Mouse (Mus musculus) CH12.LX (cell line): ENCODE measurements around the gene Ptgr2. TPM values are rescaled to one million over a fixed set of nuclear protein-coding genes. Genes with fewer than 3 reads are reported as not detected.

Source experiments
- DNase-seq: peaks from one replicate; pipeline ENCODE4 v3.0.0-alpha.2; 2013; ENCODE audit errors: extremely low read depth
- H3K27ac ChIP-seq: 2 replicates; pipeline ENCODE4 v1.5.1; 2012; ENCODE audit warnings: low read depth, mild to moderate bottlenecking, control low read depth, moderate library complexity; ENCODE audit not compliant: insufficient read depth
- H3K27me3 ChIP-seq: replicated peaks from 2 replicates; pipeline ENCODE3; 2012; ENCODE audit warnings: inconsistent platforms
- H3K36me3 ChIP-seq, 2 experiments: replicated peaks in 1 of 2; 2 replicates each; pipeline versions ENCODE3 to v1.6.1; 2012; ENCODE audit warnings: inconsistent platforms in 1 of 2, low read length in 1 of 2, mild to moderate bottlenecking in 1 of 2, mixed read lengths in 1 of 2, moderate library complexity in 1 of 2; ENCODE audit not compliant: control insufficient read depth in 1 of 2, insufficient read depth in 1 of 2
- H3K4me1 ChIP-seq, 2 experiments: 2 replicates each; pipeline ENCODE4 v1.6.1; 2012; ENCODE audit warnings: inconsistent platforms in 1 of 2, moderate library complexity in 1 of 2; ENCODE audit not compliant: insufficient read depth in 2 of 2, control insufficient read depth in 1 of 2
- H3K4me2 ChIP-seq: 2 replicates; pipeline ENCODE4 v1.6.1; 2012; ENCODE audit warnings: low read depth, mild to moderate bottlenecking, control low read depth; ENCODE audit not compliant: poor library complexity, insufficient read depth, severe bottlenecking
- H3K4me3 ChIP-seq, 3 experiments: fragments of 150-350 bp in 1 of 3; sonication (generic) in 1 of 3; replicated peaks in 1 of 3; 2 replicates each; pipeline versions ENCODE3 to v1.5.1; 2011 to 2012; ENCODE audit warnings: low read depth in 2 of 3, low read length in 2 of 3, mild to moderate bottlenecking in 2 of 3, moderate library complexity in 2 of 3, control low read depth in 1 of 3, improper control_type of control experiment in 1 of 3, inconsistent platforms in 1 of 3, mixed read lengths in 1 of 3; ENCODE audit not compliant: poor library complexity in 1 of 3
- H3K79me2 ChIP-seq: replicated peaks from 2 replicates; pipeline ENCODE4 v1.6.1; 2012; ENCODE audit warnings: mild to moderate bottlenecking, moderate library complexity; ENCODE audit not compliant: control insufficient read depth, poor library complexity, insufficient read depth, severe bottlenecking; ENCODE audit errors: extremely low read depth
- H3K9ac ChIP-seq: 2 replicates; pipeline ENCODE4 v1.6.1; 2012; ENCODE audit warnings: low read depth, mild to moderate bottlenecking, control low read depth, moderate library complexity; ENCODE audit not compliant: insufficient read depth
- H3K9me3 ChIP-seq: replicated peaks from 2 replicates; pipeline ENCODE3; 2012; ENCODE audit warnings: low read length, inconsistent platforms, mixed read lengths
- BHLHE40 ChIP-seq: IDR thresholded peaks from 2 replicates; pipeline ENCODE4 v1.6.1; 2011; ENCODE audit warnings: mild to moderate bottlenecking, low read depth, low read length, improper control_type of control experiment
- CHD1 ChIP-seq: IDR thresholded peaks from 2 replicates; pipeline ENCODE4 v1.6.1; 2012; ENCODE audit warnings: low read depth, low read length, improper control_type of control experiment, inconsistent platforms
- CTCF ChIP-seq, 2 experiments: IDR thresholded peaks in 1 of 2; conservative IDR thresholded peaks in 1 of 2; 2 replicates each; pipeline ENCODE4 v1.5.1; 2011 to 2012; ENCODE audit warnings: low read depth in 2 of 2, low read length in 2 of 2, improper control_type of control experiment in 1 of 2, inconsistent platforms in 1 of 2, mild to moderate bottlenecking in 1 of 2, moderate library complexity in 1 of 2
- ELF1 ChIP-seq: IDR thresholded peaks from 2 replicates; pipeline ENCODE4 v1.6.1; 2014; ENCODE audit warnings: low read depth, mild to moderate bottlenecking, inconsistent platforms, low read length, improper control_type of control experiment
- EP300 ChIP-seq: IDR thresholded peaks from 2 replicates; pipeline ENCODE4 v1.6.1; 2011; ENCODE audit warnings: low read length, improper control_type of control experiment
- ETS1 ChIP-seq: conservative IDR thresholded peaks from 2 replicates; pipeline ENCODE4 v1.6.1; 2012; ENCODE audit warnings: low read depth, mild to moderate bottlenecking, inconsistent platforms, low read length, improper control_type of control experiment, moderate library complexity
- HCFC1 ChIP-seq: IDR thresholded peaks from 2 replicates; pipeline ENCODE4 v1.6.1; 2012; ENCODE audit warnings: low read depth, mild to moderate bottlenecking, inconsistent platforms, low read length, improper control_type of control experiment
- IRF4 ChIP-seq: IDR thresholded peaks from 2 replicates; pipeline ENCODE4 v1.6.1; 2014; ENCODE audit warnings: low read depth, mild to moderate bottlenecking, inconsistent platforms, low read length, improper control_type of control experiment
- JUND ChIP-seq: conservative IDR thresholded peaks from 2 replicates; pipeline ENCODE4 v1.6.1; 2011; ENCODE audit warnings: low read depth, low read length, improper control_type of control experiment
- KAT2A ChIP-seq: IDR thresholded peaks from 2 replicates; pipeline ENCODE4 v1.6.1; 2012; ENCODE audit warnings: low read length, improper control_type of control experiment, inconsistent platforms; ENCODE audit not compliant: insufficient replicate concordance
- MEF2A ChIP-seq: IDR thresholded peaks from 2 replicates; pipeline ENCODE4 v1.6.1; 2014; ENCODE audit warnings: low read depth, mild to moderate bottlenecking, inconsistent platforms, low read length, improper control_type of control experiment, borderline replicate concordance
- MXI1 ChIP-seq: IDR thresholded peaks from 2 replicates; pipeline ENCODE4 v1.6.1; 2011; ENCODE audit warnings: mild to moderate bottlenecking, low read depth, low read length, improper control_type of control experiment
- NELFE ChIP-seq: IDR thresholded peaks from 2 replicates; pipeline ENCODE4 v1.6.1; 2011; ENCODE audit warnings: low read depth, low read length, improper control_type of control experiment
- NRF1 ChIP-seq: IDR thresholded peaks from 2 replicates; pipeline ENCODE4 v1.6.1; 2014; ENCODE audit warnings: low read depth, mild to moderate bottlenecking, inconsistent platforms, low read length, improper control_type of control experiment, moderate library complexity
- POLR2A ChIP-seq: IDR thresholded peaks from 2 replicates; pipeline ENCODE4 v1.6.1; 2011; ENCODE audit warnings: low read depth, mild to moderate bottlenecking, improper control_type of control experiment, low read length
- POLR2AphosphoS2 ChIP-seq: IDR thresholded peaks from 2 replicates; pipeline ENCODE4 v1.6.1; 2011; ENCODE audit warnings: low read depth, low read length, improper control_type of control experiment
- SIN3A ChIP-seq: IDR thresholded peaks from 2 replicates; pipeline ENCODE4 v1.6.1; 2012; ENCODE audit warnings: low read length, improper control_type of control experiment, inconsistent platforms
- SMC3 ChIP-seq: IDR thresholded peaks from 2 replicates; pipeline ENCODE4 v1.6.1; 2011; ENCODE audit warnings: low read depth, low read length, improper control_type of control experiment
- TBP ChIP-seq: conservative IDR thresholded peaks from 2 replicates; pipeline ENCODE4 v1.6.1; 2011; ENCODE audit warnings: low read depth, low read length, improper control_type of control experiment
- TCF12 ChIP-seq: IDR thresholded peaks from 2 replicates; pipeline ENCODE4 v1.6.1; 2014; ENCODE audit warnings: low read depth, mild to moderate bottlenecking, inconsistent platforms, low read length, improper control_type of control experiment
- ZC3H11A ChIP-seq: IDR thresholded peaks from 2 replicates; pipeline ENCODE4 v1.6.1; 2012; ENCODE audit warnings: low read depth, mild to moderate bottlenecking, inconsistent platforms, low read length, improper control_type of control experiment
- ZKSCAN1 ChIP-seq: IDR thresholded peaks from 2 replicates; pipeline ENCODE4 v1.6.1; 2012; ENCODE audit warnings: low read depth, inconsistent platforms, low read length, improper control_type of control experiment, borderline replicate concordance
- ZMIZ1 ChIP-seq: IDR thresholded peaks from 2 replicates; pipeline ENCODE4 v1.6.1; 2012; ENCODE audit warnings: low read depth, mild to moderate bottlenecking, inconsistent platforms, low read length, improper control_type of control experiment
- dilution Hi-C: fragments of 300-500 bp; cut with MboI; formaldehyde crosslinking; loops from 2 replicates; pipeline ENCODE4 v1.14.3; 2020; ENCODE audit warnings: low sequenced_read_pairs; ENCODE audit not compliant: extremely low pct_unique_long_range_greater_than_20kb, extremely low pct_ligation_motif_present
- in situ Hi-C: fragments of 300-500 bp; cut with MboI; formaldehyde crosslinking; loops from 3 replicates; pipeline ENCODE4 v1.14.3; 2019; ENCODE audit warnings: low sequenced_read_pairs, low pct_ligation_motif_present, low pct_unique_long_range_greater_than_20kb, mixed read lengths
- polyA plus RNA-seq: library from polyadenylated mRNA; unstranded; fragments of >175 nt; gene quantifications from 2 replicates; pipeline ENCODE4 v1.2.1, GENCODE M21; 2012; ENCODE audit warnings: low read depth; ENCODE audit not compliant: insufficient read length
- total RNA-seq, 2 experiments: library from RNA; depleted of rRNA; stranded (reverse); fragments of 300-350 nt in 1 of 2; fragments of >200 nt in 1 of 2; gene quantifications; 2 replicates each; pipeline ENCODE4 v1.2.3; 2012 to 2014

Ptgr2 gene
- total and polyA plus RNA-seq, 3 experiments: 46.0 to 47.1 (median 47.1) TPM

- H3K4me3 ChIP-seq: peak within 1 kb of the TSS; percentile 89 to 96 (median 89)
- DNase-seq: peak; percentile 75
- in situ Hi-C loops: no loop called here
Measured at GRCm38 (mm10) chr12:84316721-84317621, 31.9 kb downstream of the Ptgr2 start, which contains the start of gene Zfp410. Zfp410 (plus strand) TSS chr12:84316852.

GRCm38 (mm10) chr12:84327111-84327512 is 42.1 kb downstream of the Ptgr2 start:
- Histone ChIP-seq H3K27me3 (no peaks in the 10 kb centered on the region), H3K4me3 (no peak overlapping the region), H3K9ac (no peak overlapping the region), H3K4me1 (no peaks in the 10 kb centered on the region), H3K36me3 (peaks cover 46 to 76% of the 10 kb centered on the region in 2 experiments), H3K79me2 (peaks cover 10% of the 10 kb centered on the region), H3K27ac (no peak overlapping the region)
- DNase-seq: no peak
- in situ Hi-C loops: no loop called here
- TF ChIP-seq TCF12 (no peak), CHD1 (no peak), CTCF (conservative IDR thresholded peaks at IDR 0.05 in 1 of 2, IDR thresholded peaks at IDR 0.05 in 1 of 2; ENCODE audit: low read depth in 2 of 2, low read length in 2 of 2) (no peak), ZKSCAN1 (no peak), IRF4 (no peak), JUND (no peak), ELF1 (no peak), POLR2A (no peak), EP300 (no peak), ETS1 (no peak)
- TF ChIP-seq, all 38 proteins: peak for 0
- dilution Hi-C loops: no loop called here
- H3K4me2 ChIP-seq: no peak overlapping the region
- no peaks in the 10 kb centered on the region for H3K9me3 ChIP-seq

More at GRCm38 (mm10) chr12:84316721-84317621, 31.9 kb downstream of the Ptgr2 start, which contains the start of gene Zfp410:
- no peaks in the 10 kb centered on the region for H3K9me3 ChIP-seq
- peak; percentile 78 for TF ChIP-seq NELFE
- TF ChIP-seq NRF1: no peak
- TF ChIP-seq TCF12: peak; percentile 61; the same call in 1 of the 2 replicates
- no peak for TF ChIP-seq EP300
- peak; percentile 77; the same call in 1 of the 2 replicates for TF ChIP-seq MXI1
- TF ChIP-seq HCFC1: peak; percentile 81
- TF ChIP-seq BHLHE40: 0 out of 2 replicates have a peak, but pooled peaks have one; percentile 19
- peak; percentile 85 for TF ChIP-seq ELF1
- no peak for TF ChIP-seq SMC3
- TF ChIP-seq MEF2A: peak; percentile 24; the same call in 1 of the 2 replicates
- peak; percentile 95 for TF ChIP-seq POLR2AphosphoS2
- TF ChIP-seq KAT2A: 0 out of 2 replicates have a peak, but pooled peaks have one; percentile 42
- 0 out of 4 replicates have a peak, but pooled peaks of 1 of the 2 experiments have one; percentile 9 for TF ChIP-seq CTCF (conservative IDR thresholded peaks at IDR 0.05 in 1 of 2, IDR thresholded peaks at IDR 0.05 in 1 of 2; ENCODE audit: low read depth in 2 of 2, low read length in 2 of 2)
- peak; percentile 79 for TF ChIP-seq SIN3A
- TF ChIP-seq POLR2A: peak; percentile 82
- peak; percentile 87 for TF ChIP-seq ZMIZ1
- 0 out of 2 replicates have a peak, but pooled peaks have one; percentile 26 for TF ChIP-seq TBP
- no peak for TF ChIP-seq ZC3H11A
- dilution Hi-C loops: no loop called here
- peaks cover 3 to 28% of the 10 kb centered on the region in 2 experiments; a peak in 2 of 4 replicates for H3K4me1 ChIP-seq
- peaks cover 33% of the 10 kb centered on the region for H3K79me2 ChIP-seq
- no peaks in the 10 kb centered on the region for H3K27me3 ChIP-seq
- H3K27ac ChIP-seq: peak within 1 kb of the TSS; percentile 69
- H3K36me3 ChIP-seq: peaks cover 2 to 18% of the 10 kb centered on the region in 2 experiments
- H3K4me2 ChIP-seq: peak within 1 kb of the TSS; percentile 66
- peak within 1 kb of the TSS; percentile 84 for H3K9ac ChIP-seq
